Mouse (Mus musculus) fat pad, adult 2 months (tissue): ENCODE results near the gene Ccdc85b.
"Not testable (repeated sequence)": the region's sequence is repeated elsewhere in the genome, so short reads cannot be mapped to it uniquely, and the experiment has no call there.

Experiments used
- DNase-seq: peaks from one replicate; pipeline ENCODE4 v3.0.0-alpha.2; 2011; ENCODE audit warnings: low read depth, low spot score; ENCODE audit errors: extremely low read depth

Gene Ccdc85b

DNA sequence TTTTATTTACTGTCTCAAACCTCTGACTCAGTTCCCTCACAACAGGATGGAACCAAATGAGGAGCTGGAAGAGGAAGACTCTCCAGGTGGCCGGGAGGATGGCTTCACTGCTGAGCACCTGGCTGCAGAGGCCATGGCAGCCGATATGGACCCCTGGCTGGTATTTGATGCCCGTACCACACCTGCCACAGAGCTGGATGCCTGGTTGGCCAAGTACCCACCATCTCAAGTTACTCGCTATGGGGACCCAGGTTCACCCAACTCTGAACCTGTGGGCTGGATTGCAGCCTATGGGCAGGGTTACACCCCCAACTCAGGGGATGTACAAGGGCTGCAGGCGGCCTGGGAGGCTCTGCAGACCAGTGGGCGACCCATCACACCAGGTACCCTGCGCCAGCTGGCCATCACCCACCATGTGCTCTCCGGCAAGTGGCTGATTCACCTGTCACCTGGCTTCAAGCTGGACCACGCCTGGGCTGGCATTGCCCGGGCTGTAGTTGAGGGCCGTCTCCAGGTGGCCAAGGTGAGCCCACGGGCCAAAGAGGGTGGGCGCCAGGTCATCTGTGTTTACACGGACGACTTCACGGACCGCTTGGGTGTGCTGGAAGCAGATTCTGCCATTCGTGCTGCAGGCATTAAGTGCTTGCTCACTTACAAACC lies 31.7 kb downstream of the Ccdc85b start:
- DNase-seq = no peak

DNA sequence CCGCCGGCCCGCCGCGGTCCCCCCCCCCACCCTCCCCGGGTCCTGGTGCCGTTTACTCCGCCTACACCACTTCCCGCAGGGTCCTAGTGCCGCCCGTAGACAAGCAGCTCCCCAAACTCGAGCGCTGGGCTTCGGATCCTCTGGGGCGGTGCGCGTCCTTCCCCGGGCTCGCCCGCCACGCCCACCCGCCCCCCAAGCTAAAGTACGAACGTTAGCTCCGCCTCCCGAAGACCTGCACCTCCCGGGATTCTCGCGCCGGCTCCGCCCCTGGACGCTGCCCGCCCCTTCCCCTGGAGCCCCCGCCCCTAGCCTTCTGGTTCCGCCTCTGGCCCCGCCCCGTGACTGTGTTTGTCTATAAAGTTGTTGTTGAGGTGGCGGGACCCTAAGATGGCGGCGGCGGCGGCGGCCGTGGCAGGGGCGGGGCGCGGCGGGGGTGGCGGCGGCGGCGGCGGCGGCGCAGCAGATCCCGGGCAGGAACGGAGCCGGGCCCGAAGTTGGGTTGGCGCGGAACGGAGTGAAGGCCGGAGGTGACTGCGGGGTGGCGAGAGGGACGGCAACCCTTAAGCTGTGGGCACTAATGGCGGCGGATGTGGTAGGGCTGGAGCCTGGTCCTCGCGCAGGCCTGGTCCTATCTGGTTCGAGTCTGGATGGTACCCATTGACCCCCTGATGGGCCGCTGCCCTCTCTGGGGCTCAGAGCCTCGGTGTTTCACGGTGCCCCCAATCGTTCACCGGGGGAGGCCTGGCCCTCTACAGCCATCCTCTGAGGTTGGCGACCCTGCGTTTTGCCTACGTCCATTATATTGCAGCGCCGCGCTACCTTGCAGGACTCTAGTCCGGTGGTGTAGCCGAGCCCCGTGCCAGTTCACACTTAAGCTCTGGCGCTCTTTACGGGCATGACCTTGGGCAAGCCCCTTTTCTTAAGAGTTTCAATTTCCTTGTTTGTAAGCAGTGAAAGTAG lies 32.6 kb downstream of the Ccdc85b start, which contains the start of the genes Drap1 and AI837181:
TSS of gene Drap1 (minus strand) at position 198 of the 960 bp plus-strand sequence.
TSS of gene AI837181 (plus strand) at position 363 of the 960 bp plus-strand sequence.
- DNase-seq = peak; percentile 57

DNA sequence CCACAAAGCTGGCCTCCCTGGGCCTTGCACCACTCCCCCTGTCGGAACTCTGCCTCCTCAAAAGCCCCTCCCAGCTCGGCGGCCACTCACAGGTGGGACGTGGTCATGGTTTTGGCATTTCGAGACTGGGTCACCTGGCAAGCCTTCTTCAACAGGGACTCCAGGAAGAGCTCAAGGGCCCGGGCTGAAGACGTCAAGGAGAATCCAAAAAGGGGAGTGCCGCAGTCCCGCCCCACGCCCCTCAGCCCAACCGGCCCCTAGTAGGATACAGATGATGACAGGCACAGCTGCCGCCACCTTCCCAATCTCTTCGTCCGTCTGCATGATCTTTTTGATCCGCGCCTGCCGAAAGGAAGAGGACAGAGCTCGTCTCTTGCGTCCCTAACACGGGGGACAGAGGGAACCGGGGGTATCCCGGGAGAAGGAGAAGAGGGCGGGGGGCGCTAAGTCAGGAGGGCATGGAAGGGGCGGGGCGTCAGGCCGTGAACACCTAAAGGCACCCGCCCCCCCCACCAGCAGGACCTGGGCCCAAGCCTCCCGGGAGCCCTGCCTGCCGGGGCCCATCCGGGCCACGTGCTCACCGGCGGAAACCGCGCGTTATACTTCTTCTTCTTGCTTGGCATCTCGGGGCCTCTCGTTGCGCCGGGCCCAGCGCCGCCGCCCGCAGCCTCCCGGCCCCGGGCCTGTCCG lies 33.5 kb downstream of the Ccdc85b start:
- no peak for DNase-seq

DNA sequence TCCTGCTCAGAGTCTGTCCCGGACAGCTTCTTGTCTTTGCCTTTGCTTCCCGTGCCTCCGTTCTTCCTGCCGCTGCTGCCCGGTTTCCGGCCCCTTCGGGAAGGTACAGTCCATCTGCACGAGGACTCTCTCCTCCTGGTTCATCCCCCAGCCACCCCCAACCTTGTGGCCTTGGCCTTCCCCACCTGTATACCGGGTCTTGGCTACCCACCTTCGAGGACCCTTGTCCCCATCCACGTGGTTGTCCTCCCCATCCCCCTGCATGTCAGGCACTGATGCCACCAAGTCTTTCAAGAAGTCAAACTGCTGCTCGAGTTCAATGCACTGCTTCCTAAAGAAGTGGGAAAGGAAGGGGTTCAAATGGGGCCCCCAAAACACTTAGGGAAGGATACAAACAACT lies 34.1 kb downstream of the Ccdc85b start:
- DNase-seq = no peak

DNA sequence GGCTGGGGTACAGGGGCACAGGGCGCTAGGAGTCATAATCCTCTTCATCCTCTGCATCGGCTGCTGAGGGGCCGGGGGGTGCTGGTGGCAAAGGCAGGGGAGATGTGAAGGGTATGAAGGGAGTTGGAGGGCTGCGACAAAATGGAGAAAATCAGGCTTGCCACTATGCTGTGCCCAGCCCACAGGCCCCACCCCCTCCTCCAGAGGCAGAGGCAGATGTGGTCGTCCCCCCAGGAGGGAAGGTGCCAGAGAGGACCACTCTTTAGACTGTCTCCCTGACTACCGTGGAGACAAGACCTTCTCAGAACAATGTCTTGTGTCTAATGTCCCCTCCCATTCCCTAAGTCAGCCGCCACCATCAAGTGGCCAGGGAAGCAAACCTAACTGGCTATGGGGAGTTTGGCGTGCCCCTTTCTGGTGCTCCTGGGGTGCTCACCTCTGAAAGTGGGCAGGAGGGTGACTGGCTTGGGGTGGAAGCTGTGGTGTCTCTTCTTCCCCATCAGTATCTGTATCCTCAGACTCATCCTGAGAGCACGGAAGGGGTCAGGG lies 34.7 kb downstream of the Ccdc85b start:
- no peak for DNase-seq

DNA sequence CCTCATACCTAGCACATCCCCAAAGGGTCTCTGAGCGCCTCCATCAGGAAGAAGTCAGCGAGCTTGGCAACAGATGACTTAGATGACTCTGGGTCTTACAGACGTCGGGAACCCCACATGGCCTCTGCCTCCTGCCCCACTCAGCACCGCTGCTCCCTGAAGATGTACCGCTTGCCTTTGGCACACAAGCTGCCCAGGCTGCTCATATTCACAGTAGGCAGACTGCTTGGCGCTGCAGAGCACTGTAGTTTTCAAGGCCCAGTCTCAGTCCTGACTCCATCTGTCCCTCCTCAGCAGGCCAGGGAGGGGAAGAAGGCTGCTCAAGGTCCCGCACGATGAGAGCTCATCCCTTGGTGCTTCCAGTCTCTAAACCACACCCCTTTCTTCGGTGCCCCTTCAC lies 35.4 kb downstream of the Ccdc85b start:
- DNase-seq = no peak

DNA sequence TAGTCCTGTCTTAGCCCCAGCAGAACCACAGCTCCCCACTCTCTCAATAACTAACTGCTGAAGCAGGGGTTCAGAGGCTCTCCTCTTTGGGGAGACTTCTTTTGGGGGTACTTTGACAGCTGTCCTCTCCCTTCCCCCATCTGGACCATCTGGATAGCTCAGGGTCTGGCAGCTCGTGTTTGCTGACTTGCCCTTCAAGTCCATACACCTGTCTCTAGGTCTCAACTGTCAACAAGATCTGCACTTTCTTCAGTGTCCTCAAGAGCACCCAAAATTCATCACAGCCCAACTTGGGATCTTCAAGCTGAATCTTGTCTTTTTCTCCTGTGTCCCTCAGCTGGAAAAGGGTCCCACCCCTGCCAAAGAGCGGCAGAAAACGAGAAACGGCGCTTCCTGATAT lies 35.9 kb downstream of the Ccdc85b start:
- no peak for DNase-seq

DNA sequence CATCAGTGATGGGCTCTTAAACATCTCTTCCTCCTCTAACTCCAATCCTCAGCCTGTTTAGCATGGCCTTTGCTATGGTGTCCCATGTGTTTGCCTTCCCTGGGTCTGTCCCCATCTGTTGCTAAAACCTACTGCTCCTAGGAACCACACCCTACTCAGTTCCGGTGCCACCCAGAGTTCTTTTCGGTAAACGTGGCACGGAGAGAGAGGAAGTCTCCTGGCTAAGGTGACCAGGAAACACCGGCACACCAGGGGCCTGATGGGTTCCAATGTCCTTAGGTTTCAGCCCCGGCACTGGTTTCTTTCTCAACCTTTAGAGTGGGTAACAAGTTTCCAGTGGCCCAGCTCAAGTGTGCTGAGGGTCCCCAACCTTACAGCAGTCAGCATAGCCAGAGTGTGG lies 37.1 kb downstream of the Ccdc85b start:
- DNase-seq = no peak

DNA sequence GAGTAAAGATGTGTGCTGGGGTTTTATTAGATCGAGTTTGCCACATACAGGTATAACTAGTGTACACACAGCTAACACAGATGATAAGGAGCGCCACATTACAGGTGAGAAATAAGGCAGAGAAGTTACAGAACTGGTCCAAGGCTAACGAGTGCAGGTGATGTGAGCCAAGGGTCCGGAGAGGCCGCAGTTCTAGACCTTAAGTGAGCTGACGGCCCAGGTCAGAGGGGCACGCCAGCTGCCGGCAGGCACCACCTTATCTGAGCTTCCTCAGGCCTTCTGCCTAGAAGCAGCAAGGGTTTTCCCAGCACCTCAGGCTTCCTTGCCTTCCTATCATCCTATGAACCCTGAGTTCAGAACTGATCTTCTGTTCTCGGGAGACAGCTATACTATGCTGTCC lies 38.1 kb downstream of the Ccdc85b start:
- no peak for DNase-seq

DNA sequence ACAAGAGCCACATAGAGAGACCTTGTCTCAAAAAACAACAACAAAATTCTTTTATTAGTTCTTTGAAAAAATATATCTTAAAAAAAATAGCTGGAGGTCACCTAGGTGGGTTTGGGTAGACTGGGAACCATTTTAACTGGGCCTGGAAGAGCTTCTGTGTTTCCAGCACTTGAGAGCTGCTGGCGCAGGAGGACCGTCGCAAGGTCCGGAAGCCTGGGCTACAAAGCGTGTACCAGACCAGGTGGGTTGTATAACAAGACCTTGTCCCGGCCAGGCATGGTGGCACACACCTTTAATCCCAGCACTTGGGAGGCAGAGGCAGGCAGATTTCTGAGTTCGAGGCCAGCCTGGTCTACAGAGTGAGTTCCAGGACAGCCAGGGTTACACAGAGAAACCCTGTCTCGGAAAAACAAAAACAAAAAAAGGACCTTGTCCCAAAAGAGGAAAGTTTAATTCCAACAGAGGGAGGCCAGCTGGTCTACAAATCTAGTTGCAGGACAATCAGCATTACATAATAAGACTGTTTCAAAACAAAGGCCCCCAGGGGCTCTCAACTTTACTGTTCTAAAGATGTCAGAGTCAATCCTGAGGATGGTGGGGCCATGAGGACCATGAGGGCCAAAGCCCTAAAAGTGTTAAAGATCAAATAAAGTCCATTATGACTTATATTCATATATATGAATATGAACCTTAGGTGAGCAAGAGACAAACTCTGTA lies 38.8 kb downstream of the Ccdc85b start:
- no peak for DNase-seq

DNA sequence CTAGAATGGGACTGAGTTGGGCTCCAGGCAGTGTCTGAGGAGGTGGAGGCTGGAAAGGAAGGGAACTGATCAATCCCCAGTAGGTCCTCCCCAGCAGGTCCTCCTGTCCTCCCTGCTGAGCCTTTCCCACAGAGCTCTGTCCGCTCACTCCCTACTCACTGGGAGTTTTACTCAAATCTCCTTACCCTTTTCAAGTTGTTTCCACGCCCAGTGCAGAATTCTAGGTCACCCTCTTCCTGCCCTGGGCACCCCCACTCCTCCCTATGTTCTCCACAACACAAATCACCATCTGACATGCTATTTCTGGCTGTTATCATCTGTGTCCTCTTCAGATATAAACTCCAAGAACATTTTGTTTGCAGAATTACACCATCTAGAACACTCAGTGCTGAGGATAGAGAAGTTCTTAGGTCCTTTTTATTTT lies 43.1 kb downstream of the Ccdc85b start:
- no peak for DNase-seq

DNA sequence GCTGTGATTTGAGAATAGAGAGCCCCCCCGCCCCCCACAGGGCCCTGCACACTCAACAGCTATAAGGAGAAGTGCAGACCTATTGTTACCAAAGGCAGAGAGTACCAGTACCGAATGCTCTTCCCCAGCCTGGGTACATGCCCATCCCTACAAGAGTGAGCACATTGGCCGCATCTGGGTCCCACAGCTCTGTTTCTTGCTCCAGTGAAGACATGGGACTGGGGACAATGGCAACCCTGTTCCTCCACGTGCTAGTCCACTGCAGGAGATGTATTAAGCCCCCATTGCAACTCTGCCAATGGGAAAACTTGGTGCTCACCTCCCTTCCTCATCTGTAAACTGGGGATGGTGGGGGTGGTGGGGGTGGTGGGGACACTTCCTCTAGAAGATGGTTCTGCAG lies 43.9 kb downstream of the Ccdc85b start:
- no peak for DNase-seq

DNA sequence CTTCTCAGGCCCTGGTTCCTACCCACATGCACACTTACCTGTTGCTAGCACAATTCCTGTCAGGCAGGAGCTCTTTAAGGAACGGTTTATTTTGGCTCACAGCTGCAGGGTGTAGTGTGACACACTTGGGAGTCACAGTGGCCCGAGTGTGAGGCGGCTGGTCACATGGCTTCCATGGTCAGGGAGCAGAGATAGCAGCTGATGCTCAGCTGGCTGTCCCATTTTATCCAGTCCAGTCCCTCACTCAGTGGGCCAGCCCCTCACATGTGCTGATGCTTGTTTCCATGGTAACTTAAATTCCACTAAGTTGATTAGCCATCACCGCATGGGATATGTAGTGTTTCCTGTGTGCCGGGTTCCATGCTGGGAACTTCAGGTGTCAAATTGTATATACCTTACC lies 45.7 kb downstream of the Ccdc85b start:
- DNase-seq = no peak

DNA sequence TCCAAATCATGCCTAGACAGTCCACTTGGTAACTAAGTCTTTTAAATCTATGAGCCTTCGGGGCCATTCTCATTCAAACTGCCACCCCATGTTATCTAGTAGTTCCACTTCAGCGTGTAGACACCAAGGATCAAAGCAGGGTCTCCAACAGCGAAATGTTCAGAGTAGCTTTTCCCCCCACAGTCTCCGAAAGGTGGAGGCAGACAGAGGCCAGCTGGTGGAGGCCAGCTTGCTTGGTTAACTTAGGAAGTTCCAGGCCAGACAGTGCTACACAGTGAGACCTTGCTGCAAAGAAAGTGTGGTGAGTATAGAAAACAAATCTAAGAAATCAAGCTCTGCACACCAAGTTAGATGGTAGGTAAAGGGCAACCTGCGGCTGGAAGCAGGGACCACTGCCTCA lies 47.1 kb downstream of the Ccdc85b start:
- DNase-seq = no peak

DNA sequence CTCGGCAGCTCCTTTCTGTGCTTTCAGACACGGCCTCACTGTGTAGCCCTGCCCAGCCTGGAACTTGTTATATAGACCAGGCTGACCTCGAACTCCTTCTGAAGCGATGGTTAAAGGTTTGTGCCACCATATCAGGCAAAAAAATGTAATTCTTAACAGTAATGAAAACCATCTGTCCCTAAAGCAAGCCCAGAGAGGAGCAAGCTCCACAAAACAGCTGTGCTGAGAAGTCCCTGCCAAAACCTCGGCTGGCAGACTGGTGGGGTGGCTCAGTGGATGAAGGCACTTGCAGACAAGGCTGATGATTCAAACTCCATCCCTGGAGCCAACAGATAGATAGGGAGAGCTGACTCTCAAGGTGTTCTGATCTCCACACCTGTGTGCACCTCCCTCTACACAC lies 48.6 kb downstream of the Ccdc85b start:
- DNase-seq = no peak

DNA sequence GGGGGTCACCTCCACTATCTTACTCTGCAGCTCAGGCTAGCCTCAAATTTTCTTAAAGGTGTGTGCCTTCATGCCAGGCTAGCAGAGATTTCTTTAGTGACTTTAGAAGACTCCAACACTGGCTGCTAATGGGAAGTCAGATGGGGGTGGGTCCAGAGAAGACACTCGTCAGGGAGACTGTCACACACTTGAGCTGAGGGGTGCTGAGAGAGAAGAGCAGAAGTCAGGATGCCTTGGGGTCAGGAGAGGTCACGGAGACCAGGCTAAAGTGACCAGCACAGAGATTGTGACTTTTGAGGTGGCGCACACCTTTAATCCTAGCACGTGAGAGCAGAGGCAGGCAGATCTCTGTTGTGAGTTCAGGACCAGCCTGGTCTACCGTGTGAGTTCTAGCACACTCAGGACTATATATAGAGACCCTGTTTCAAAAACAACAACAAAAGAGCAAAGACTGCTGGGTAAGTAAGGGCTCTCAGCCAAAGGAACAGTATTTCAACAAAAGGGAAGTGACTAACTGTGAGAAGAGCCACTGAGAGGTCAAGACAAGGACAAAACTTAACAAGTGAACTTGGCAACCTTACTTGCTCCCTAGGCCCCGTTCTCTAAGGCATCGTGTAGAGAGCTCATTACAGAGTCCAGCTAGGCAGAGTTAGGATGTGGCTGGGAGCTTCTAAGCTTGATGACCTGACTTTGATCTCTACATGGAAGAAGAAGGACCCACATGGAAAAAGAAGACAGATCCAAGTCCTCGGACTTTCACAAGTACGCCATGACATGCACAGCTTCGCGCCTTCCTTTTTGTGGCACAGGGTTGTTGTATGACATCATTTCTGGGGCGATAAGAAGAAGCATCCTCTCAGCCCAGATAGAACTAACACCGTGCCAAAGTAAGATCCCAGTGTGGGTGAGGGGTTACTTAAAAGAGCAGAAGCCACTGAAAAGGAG lies 49.4 kb downstream of the Ccdc85b start:
- DNase-seq = no peak

DNA sequence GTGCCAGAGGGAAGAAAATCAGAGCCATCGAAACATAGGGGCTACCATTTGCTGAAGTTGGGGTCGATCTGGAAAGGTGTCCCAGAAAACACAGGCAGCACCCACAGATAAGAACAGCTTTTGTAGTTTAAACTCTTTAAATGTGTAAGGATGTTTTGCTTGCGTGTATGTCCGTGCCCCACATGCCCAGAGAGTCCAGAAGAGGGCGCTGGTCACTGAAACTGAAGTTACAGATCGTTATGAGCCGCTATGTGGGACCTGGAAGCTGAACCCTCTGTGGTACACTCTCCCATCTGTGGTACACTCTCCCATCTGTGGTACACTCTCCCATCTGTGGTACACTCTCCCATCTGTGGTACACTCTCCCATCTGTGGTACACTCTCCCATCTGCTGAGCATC lies 50.6 kb downstream of the Ccdc85b start:
- DNase-seq = no peak

DNA sequence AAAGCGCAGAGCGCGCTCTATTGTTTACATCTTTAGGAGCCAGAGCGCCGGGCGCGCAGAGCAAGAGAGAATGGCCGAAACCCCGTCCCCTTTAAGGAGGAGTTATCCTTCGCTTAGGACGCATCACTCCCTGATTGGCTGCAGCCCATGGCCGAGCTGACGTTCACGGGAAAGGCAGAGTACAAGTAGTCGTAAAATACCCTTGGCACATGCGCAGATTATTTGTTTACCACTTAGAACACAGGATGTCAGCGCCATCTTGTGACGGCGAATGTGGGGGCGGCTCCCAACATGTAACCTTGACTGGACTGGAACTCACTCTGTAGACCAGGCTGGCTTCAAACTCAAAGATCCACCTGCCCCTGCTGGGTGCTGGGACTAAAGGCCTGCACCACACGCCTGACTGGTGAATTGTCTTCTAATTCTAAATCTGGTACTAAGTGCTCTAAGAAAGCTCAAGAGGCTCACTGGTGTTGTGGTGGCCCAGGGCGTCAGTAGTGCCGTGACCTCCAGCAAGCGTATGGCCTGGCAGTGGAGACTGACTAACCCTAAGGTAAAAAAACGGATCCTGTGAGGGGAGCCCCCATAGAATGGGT lies 51.1 kb downstream of the Ccdc85b start:
- DNase-seq = not testable (repeated sequence)

DNA sequence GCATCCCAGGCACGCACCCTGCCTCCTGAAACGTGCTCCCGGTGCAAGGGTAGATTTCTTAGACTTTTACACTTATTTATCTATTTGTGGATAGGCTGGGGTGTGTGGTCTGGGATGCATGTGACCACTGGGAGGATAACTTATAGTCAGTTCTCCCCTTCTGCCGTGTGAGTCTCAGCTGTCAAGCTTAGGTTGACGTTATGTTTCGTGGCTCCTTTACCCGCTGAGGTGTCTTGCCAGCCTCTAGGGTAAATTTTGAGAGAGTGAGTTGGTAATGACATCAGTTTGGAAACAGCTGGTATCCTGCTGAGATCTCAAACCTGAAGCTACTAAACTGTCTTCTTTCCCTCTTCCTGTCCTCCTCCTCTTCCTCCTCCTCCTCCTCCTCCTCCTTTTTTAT lies 51.8 kb downstream of the Ccdc85b start:
- no peak for DNase-seq
